Comparison of ENCODE assay signal across 20 mouse cellular contexts in the genomic region with DNA sequence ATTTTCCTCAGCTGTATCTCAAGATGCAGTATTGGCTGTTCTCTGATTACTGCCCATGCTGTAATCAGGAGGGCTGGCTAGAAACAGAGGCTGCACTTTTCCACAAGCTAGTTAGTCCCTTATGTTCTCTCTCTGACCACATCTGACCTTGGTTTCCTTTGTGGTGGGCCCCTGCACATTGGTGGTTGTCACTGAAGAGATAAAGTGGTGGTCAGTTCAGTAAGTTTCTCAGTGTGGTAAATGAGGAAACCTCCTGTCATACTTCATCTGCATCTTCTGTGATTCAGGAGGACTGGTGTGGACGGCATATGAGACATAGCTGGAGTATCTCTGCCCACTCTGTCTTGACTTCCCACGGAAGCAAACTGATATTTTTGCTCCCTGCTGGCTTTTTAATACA.
A peak's percentile ranks its signal among the peaks of the same experiment; 100 is the strongest.
DNase-seq lines count a peak whose midpoint lies in the region; ATAC-seq and TF ChIP-seq lines count a peak whose summit lies in the region.
"Had no signal": no experiment of that assay in that cellular context is flagged by ENCODE, and none has a peak within 500 bp of the region (broad histone marks: within the 10 kb centered on the region; RNA-seq: fewer than 3 reads in every experiment).

No protein-coding gene starts in this region.

- H3K27ac ChIP-seq in hindbrain, embryonic 10.5 days = no peak overlapping the region
- H3K27ac ChIP-seq: embryonic facial prominence, embryonic 10.5 days; forebrain, embryonic 13.5 days; hindbrain, embryonic 14.5 days; intestine, embryonic 15.5 days had no signal

- H3K79me2 ChIP-seq in myocyte (ENCODE audit: control insufficient read depth, insufficient read depth) = no peaks in the 10 kb centered on the region

- intact Hi-C loops in left cerebral cortex, postnatal 25 days (cut with DNase I) = no loop called here

- no peak for TF ChIP-seq POLR2A in myocyte (IDR thresholded peaks at IDR 0.05; ENCODE audit: insufficient read length, low read depth)

- H3K4me2 ChIP-seq in myocyte (ENCODE audit: low read depth) = no peak overlapping the region
- H3K4me2 ChIP-seq: forebrain, embryonic 13.5 days; hindbrain, embryonic 14.5 days; intestine, embryonic 15.5 days had no signal

- no peak overlapping the region for H3ac ChIP-seq in myocyte (ENCODE audit: control insufficient read depth, insufficient read length)

- DNase-seq in 416B (ENCODE audit: low read depth) = peak; percentile 83
- DNase-seq in Muller cell, postnatal 12 days (ENCODE audit: inconsistent ontology term) = peak; percentile 20
- DNase-seq in adrenal gland, adult 2 months = no peak
- DNase-seq in left cerebral cortex, postnatal 25 days (ENCODE audit: low spot score in 2 of 2) = no peak
- no peak for DNase-seq in hindbrain, embryonic 10.5 days (ENCODE audit: low spot score)
- DNase-seq: adrenal gland, postnatal 25 days; cerebellum, adult 2 months; cerebellum, postnatal 14 days; forebrain, postnatal 0 days; gastrocnemius, postnatal 14 days; heart, postnatal 10 days; heart, postnatal 4 days had no signal

- no peaks in the 10 kb centered on the region for H3K36me3 ChIP-seq in myocyte (ENCODE audit: control insufficient read depth, insufficient read depth)
- H3K36me3 ChIP-seq in hindbrain, embryonic 10.5 days = no peaks in the 10 kb centered on the region
- H3K36me3 ChIP-seq: embryonic facial prominence, embryonic 10.5 days; G1E; intestine, embryonic 15.5 days had no signal

- H3K9me3 ChIP-seq in hindbrain, embryonic 10.5 days = no peaks in the 10 kb centered on the region
- H3K9me3 ChIP-seq: embryonic facial prominence, embryonic 10.5 days; forebrain, embryonic 13.5 days; G1E; intestine, embryonic 15.5 days had no signal

- ATAC-seq in granulocyte monocyte progenitor cell, adult 5-6 weeks (replicated peaks; ENCODE audit: poor library complexity, severe bottlenecking) = peak; percentile 69
- ATAC-seq: activated CD4-positive, CD25-positive, alpha-beta regulatory T cell, adult 4 months; forebrain, embryonic 13.5 days; forebrain, postnatal 0 days; intestine, embryonic 15.5 days had no signal

- H3K4me1 ChIP-seq in hindbrain, embryonic 10.5 days (replicated peaks) = no peaks in the 10 kb centered on the region
- H3K4me1 ChIP-seq: intestine, embryonic 15.5 days had no signal

- H3K4me3 ChIP-seq in myocyte = no peak overlapping the region
- no peak overlapping the region for H3K4me3 ChIP-seq in hindbrain, embryonic 10.5 days
- H3K4me3 ChIP-seq: embryonic facial prominence, embryonic 10.5 days; forebrain, embryonic 13.5 days; intestine, embryonic 15.5 days had no signal

- H3K27me3 ChIP-seq in myocyte (ENCODE audit: control insufficient read depth, insufficient read depth, insufficient read length) = no peaks in the 10 kb centered on the region
- no peaks in the 10 kb centered on the region for H3K27me3 ChIP-seq in hindbrain, embryonic 10.5 days (ENCODE audit: insufficient read depth, poor library complexity, severe bottlenecking)
- H3K27me3 ChIP-seq: forebrain, embryonic 13.5 days; intestine, embryonic 15.5 days had no signal

- WGBS in hindbrain, embryonic 10.5 days = 69% methylated on average over 2 of the region's 2 CpGs

TF ChIP-seq in myocyte, 11 proteins besides CTCF, POLR2A, EP300 and RAD21:
- no peak for TF ChIP-seq USF1 (IDR thresholded peaks at IDR 0.05; ENCODE audit: low read depth)
- TF ChIP-seq CEBPB (IDR thresholded peaks at IDR 0.05; ENCODE audit: insufficient read depth, poor library complexity, severe bottlenecking) = peak; percentile 20; the same call in 1 of the 2 replicates

Comparison
In these comparisons a context has a peak if more than half of its experiments do, and no peak if none do; other contexts are left out.
1. DNase-seq: peak in 416B (single experiment) and Muller cell, postnatal 12 days (single experiment); none in adrenal gland, adult 2 months (single experiment), left cerebral cortex, postnatal 25 days (0 of 2) and hindbrain, embryonic 10.5 days (single experiment).